Mouse (Mus musculus): ENCODE results near the gene Foxk1. TPM values are rescaled to one million over a fixed set of nuclear protein-coding genes. Genes with fewer than 3 reads are reported as not detected.

The Foxk1 gene
- polyA plus RNA-seq, 1 experiment from 2014 or later, result 3.0 TPM

Other genes with a start within 250 kb of the Foxk1 start
- gene Ap5z1, start 62.4 kb downstream of the Foxk1 start, polyA plus RNA-seq (2014; fragmentation: Nextera tagmentation; extraction: Ambion mirVana), result 6.4 and 8.1 TPM in 2 replicates
- 0.37 and 0.39 TPM in 2 replicates for gene Papolb, start 128.6 kb downstream of the Foxk1 start, polyA plus RNA-seq (2014; fragmentation: Nextera tagmentation; extraction: Ambion mirVana)
- gene Radil, start 149.6 kb downstream of the Foxk1 start, polyA plus RNA-seq (2014; fragmentation: Nextera tagmentation; extraction: Ambion mirVana), result 7.5 and 10.0 TPM in 2 replicates
- 0.13 and 0.29 TPM in 2 replicates for gene Mmd2, start 207.3 kb downstream of the Foxk1 start, polyA plus RNA-seq (2014; fragmentation: Nextera tagmentation; extraction: Ambion mirVana)
- gene Wipi2, start 226.2 kb downstream of the Foxk1 start, polyA plus RNA-seq (2014; fragmentation: Nextera tagmentation; extraction: Ambion mirVana), result 28.3 and 38.3 TPM in 2 replicates